Mouse (Mus musculus): ENCODE measurements around the gene 2010300C02Rik. TPM values are rescaled to one million over a fixed set of nuclear protein-coding genes. Genes with fewer than 3 reads are reported as not detected.

2010300C02Rik gene
- polyA plus RNA-seq, 1 experiment from 2014 or later, result 11.1 TPM

DNA sequence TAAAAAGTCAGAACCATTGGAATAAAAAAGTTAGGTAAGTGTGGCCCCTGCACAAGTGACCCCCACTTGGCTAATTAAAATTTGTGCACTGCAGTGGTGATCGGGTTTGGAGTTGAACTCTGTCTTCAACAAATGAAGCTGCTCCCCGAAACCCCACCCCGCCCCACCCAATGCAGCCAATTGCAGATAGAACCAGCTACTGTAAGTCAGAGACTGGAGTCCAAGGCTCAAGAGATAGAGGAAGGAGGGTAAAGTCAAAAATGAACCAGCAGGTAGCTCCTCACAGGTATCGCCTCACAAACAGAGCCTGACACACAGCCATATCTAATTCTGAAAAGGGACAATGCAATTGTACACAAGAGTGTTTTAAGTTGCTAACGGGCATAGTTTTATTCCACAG, 90.0 kb downstream of the 2010300C02Rik start:
- Histone ChIP-seq H3K4me1 (ENCODE audit: control insufficient read depth, insufficient read depth, low read length) (peaks cover 9% of the 10 kb centered on the region; the same call in 1 of the 2 replicates), H3K9me3 (ENCODE audit: control insufficient read depth, low read length) (no peaks in the 10 kb centered on the region), H3K27me3 (replicated peaks; ENCODE audit: control insufficient read depth, insufficient read depth, low read length) (no peaks in the 10 kb centered on the region), H3K4me2 (ENCODE audit: low read depth, low read length) (no peak overlapping the region), H3K4me3 (ENCODE audit: low read length) (no peak overlapping the region), H3K9ac (ENCODE audit: low read depth, low read length) (no peak overlapping the region), H3K27ac (ENCODE audit: low read length) (no peak overlapping the region), H3K36me3 (ENCODE audit: control insufficient read depth, insufficient read depth, low read length) (no peaks in the 10 kb centered on the region)
- WGBS, result 80% methylated on average over 5 of the region's 5 CpGs
- peak; percentile 56 for ATAC-seq

GRCm38 (mm10) chr1:37628749-37629148, 91.1 kb downstream of the 2010300C02Rik start:
- H3K27me3 ChIP-seq (replicated peaks; ENCODE audit: control insufficient read depth, insufficient read depth, low read length), result no peaks in the 10 kb centered on the region

GRCm38 (mm10) chr1:37624185-37624584, 95.7 kb downstream of the 2010300C02Rik start:
- no peaks in the 10 kb centered on the region for H3K36me3 ChIP-seq (ENCODE audit: control insufficient read depth, insufficient read depth, low read length)
- ATAC-seq, result no peak
- H3K9ac ChIP-seq (ENCODE audit: low read depth, low read length), result no peak overlapping the region
- H3K27me3 ChIP-seq (replicated peaks; ENCODE audit: control insufficient read depth, insufficient read depth, low read length), result no peaks in the 10 kb centered on the region
- H3K9me3 ChIP-seq (ENCODE audit: control insufficient read depth, low read length), result no peaks in the 10 kb centered on the region
- 89% methylated on average over 17 of the region's 17 CpGs for WGBS
- no peak overlapping the region for H3K27ac ChIP-seq (ENCODE audit: low read length)
- no peak overlapping the region for H3K4me2 ChIP-seq (ENCODE audit: low read depth, low read length)
- H3K4me3 ChIP-seq (ENCODE audit: low read length), result no peak overlapping the region
- peaks cover 12% of the 10 kb centered on the region; the same call in 1 of the 2 replicates for H3K4me1 ChIP-seq (ENCODE audit: control insufficient read depth, insufficient read depth, low read length)

More at GRCm38 (mm10) chr1:37628749-37629148, 91.1 kb downstream of the 2010300C02Rik start:
- WGBS, result 55% methylated on average over 6 of the region's 6 CpGs
- Histone ChIP-seq H3K4me3 (ENCODE audit: low read length) (no peak overlapping the region), H3K36me3 (ENCODE audit: control insufficient read depth, insufficient read depth, low read length) (no peaks in the 10 kb centered on the region), H3K9me3 (ENCODE audit: control insufficient read depth, low read length) (no peaks in the 10 kb centered on the region), H3K27ac (ENCODE audit: low read length) (no peak overlapping the region), H3K4me2 (ENCODE audit: low read depth, low read length) (no peak overlapping the region), H3K4me1 (ENCODE audit: control insufficient read depth, insufficient read depth, low read length) (peaks cover 9% of the 10 kb centered on the region; the same call in 1 of the 2 replicates), H3K9ac (ENCODE audit: low read depth, low read length) (no peak overlapping the region)
- ATAC-seq, result no peak

- no peak for ATAC-seq
- no peak overlapping the region for H3K27ac ChIP-seq (ENCODE audit: low read length)
- no peak overlapping the region for H3K4me3 ChIP-seq (ENCODE audit: low read length)
- H3K36me3 ChIP-seq (ENCODE audit: control insufficient read depth, insufficient read depth, low read length), result no peaks in the 10 kb centered on the region
- H3K27me3 ChIP-seq (replicated peaks; ENCODE audit: control insufficient read depth, insufficient read depth, low read length), result no peaks in the 10 kb centered on the region
- no peaks in the 10 kb centered on the region for H3K9me3 ChIP-seq (ENCODE audit: control insufficient read depth, low read length)
- no peak overlapping the region for H3K4me2 ChIP-seq (ENCODE audit: low read depth, low read length)
- 79% methylated on average over 6 of the region's 6 CpGs for WGBS
- H3K4me1 ChIP-seq (ENCODE audit: control insufficient read depth, insufficient read depth, low read length), result peaks cover 28% of the 10 kb centered on the region
- H3K9ac ChIP-seq (ENCODE audit: low read depth, low read length), result no peak overlapping the region
These were observed 97.8 kb downstream of the 2010300C02Rik start for GRCm38 (mm10) chr1:37622049-37622448.

DNA sequence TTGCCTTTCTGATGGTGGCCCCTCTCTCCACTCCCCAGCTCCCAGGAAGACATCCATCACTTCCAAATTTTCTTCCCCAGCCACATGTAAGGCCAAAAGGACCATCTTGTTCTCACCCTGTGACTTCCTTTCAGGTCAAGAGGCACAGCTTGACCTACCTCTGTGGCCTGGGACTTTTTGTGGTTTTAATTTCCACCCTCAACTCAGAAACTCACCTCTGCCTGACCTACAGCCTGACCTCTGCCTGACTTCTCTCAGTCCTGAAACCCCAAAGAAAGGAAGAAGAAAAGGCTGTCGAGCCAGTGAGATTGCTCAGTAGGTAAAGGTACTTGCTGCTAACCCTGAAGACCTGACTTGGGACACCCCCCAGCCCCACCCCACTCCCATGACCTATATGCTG, 100.3 kb downstream of the 2010300C02Rik start:
- H3K9me3 ChIP-seq (ENCODE audit: control insufficient read depth, low read length), result no peaks in the 10 kb centered on the region
- no peaks in the 10 kb centered on the region for H3K36me3 ChIP-seq (ENCODE audit: control insufficient read depth, insufficient read depth, low read length)
- no peak overlapping the region for H3K4me3 ChIP-seq (ENCODE audit: low read length)
- H3K4me2 ChIP-seq (ENCODE audit: low read depth, low read length), result no peak overlapping the region
- no peak for ATAC-seq
- H3K9ac ChIP-seq (ENCODE audit: low read depth, low read length), result no peak overlapping the region
- H3K27ac ChIP-seq (ENCODE audit: low read length), result no peak overlapping the region
- H3K4me1 ChIP-seq (ENCODE audit: control insufficient read depth, insufficient read depth, low read length), result peaks cover 47% of the 10 kb centered on the region
- WGBS, result 30% methylated on average over 1 of the region's 1 CpGs
- H3K27me3 ChIP-seq (replicated peaks; ENCODE audit: control insufficient read depth, insufficient read depth, low read length), result no peaks in the 10 kb centered on the region

GRCm38 (mm10) chr1:37617047-37617446, 102.8 kb downstream of the 2010300C02Rik start:
- Histone ChIP-seq H3K9me3 (ENCODE audit: control insufficient read depth, low read length) (no peaks in the 10 kb centered on the region), H3K27ac (ENCODE audit: low read length) (peak overlapping the region; percentile 91), H3K27me3 (replicated peaks; ENCODE audit: control insufficient read depth, insufficient read depth, low read length) (no peaks in the 10 kb centered on the region), H3K9ac (ENCODE audit: low read depth, low read length) (peak overlapping the region; percentile 51; the same call in 1 of the 2 replicates), H3K4me2 (ENCODE audit: low read depth, low read length) (no peak overlapping the region), H3K36me3 (ENCODE audit: control insufficient read depth, insufficient read depth, low read length) (no peaks in the 10 kb centered on the region), H3K4me1 (ENCODE audit: control insufficient read depth, insufficient read depth, low read length) (peaks cover 51% of the 10 kb centered on the region), H3K4me3 (ENCODE audit: low read length) (no peak overlapping the region)
- ATAC-seq, result peak; percentile 5; the same call in 1 of the 2 replicates
- WGBS, result 53% methylated on average over 5 of the region's 5 CpGs

DNA sequence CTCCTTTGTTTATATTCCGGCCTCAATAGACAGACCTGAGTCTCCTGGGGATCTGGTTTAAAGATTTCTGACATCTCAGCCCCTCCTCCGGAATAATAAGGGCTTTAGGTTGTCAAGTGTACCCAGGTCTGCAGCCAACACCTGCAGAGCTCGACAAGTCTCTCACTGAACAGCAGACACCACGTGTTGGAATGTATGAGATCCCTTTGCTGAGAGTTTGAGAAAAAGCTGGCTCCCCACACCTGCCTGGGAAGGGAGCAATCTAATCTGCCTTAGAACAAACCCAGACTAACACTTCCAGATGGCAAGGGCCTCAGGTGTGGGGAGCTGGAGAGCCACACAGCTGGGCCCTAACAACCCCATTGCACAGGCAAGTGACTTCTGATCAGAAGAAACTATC, 103.3 kb downstream of the 2010300C02Rik start:
- Histone ChIP-seq H3K9ac (ENCODE audit: low read depth, low read length) (peak overlapping the region; percentile 51; the same call in 1 of the 2 replicates), H3K27ac (ENCODE audit: low read length) (peak overlapping the region; percentile 91), H3K4me3 (ENCODE audit: low read length) (no peak overlapping the region), H3K4me2 (ENCODE audit: low read depth, low read length) (no peak overlapping the region), H3K36me3 (ENCODE audit: control insufficient read depth, insufficient read depth, low read length) (no peaks in the 10 kb centered on the region), H3K4me1 (ENCODE audit: control insufficient read depth, insufficient read depth, low read length) (peaks cover 51% of the 10 kb centered on the region), H3K27me3 (replicated peaks; ENCODE audit: control insufficient read depth, insufficient read depth, low read length) (no peaks in the 10 kb centered on the region), H3K9me3 (ENCODE audit: control insufficient read depth, low read length) (no peaks in the 10 kb centered on the region)
- ATAC-seq, result peak; percentile 54
- 19% methylated on average over 4 of the region's 4 CpGs for WGBS

DNA sequence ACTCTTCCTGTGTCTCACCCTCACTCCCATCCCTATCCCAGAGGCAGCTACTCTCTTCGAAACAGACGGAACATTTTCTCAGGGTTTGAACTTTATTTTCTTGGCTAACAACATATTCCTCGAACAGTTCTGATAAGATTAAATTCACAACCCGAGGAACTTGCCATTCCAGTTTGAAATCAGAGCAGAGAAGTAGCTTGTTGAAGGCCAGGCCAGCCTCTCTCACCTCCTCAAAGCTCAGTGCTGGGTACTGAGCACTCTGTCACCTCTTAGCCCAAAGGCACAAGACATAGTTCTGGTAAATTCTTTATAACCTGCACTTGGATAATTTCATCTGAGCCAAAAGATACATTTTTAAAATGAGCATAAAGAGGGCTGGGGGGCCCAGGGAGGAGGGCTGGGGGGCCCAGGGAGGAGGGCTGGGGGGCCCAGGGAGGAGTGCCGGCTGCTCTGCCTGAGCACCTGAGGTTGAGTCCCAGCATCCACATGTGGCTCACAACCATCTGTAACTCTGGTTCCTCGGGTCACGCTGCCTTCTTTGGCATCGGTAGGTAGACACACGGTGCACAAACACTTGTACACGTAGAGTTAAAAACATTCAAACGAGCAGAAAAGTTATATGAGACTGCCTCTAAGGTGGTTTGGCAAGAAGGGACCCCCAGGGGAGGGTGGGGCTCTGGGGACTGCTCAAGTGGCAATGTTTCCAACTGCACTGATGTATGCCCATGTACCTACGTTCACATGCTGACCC, 104.4 kb downstream of the 2010300C02Rik start:
- Histone ChIP-seq H3K36me3 (ENCODE audit: control insufficient read depth, insufficient read depth, low read length) (no peaks in the 10 kb centered on the region), H3K4me3 (ENCODE audit: low read length) (no peak overlapping the region), H3K27me3 (replicated peaks; ENCODE audit: control insufficient read depth, insufficient read depth, low read length) (no peaks in the 10 kb centered on the region), H3K27ac (ENCODE audit: low read length) (peak overlapping the region; percentile 91), H3K4me2 (ENCODE audit: low read depth, low read length) (peak overlapping the region; percentile 37; the same call in 1 of the 2 replicates), H3K4me1 (ENCODE audit: control insufficient read depth, insufficient read depth, low read length) (peaks cover 54% of the 10 kb centered on the region), H3K9ac (ENCODE audit: low read depth, low read length) (peak overlapping the region; percentile 11; the same call in 1 of the 2 replicates), H3K9me3 (ENCODE audit: control insufficient read depth, low read length) (no peaks in the 10 kb centered on the region)
- 54% methylated on average over 12 of the region's 12 CpGs for WGBS
- ATAC-seq, result peak; percentile 60

DNA sequence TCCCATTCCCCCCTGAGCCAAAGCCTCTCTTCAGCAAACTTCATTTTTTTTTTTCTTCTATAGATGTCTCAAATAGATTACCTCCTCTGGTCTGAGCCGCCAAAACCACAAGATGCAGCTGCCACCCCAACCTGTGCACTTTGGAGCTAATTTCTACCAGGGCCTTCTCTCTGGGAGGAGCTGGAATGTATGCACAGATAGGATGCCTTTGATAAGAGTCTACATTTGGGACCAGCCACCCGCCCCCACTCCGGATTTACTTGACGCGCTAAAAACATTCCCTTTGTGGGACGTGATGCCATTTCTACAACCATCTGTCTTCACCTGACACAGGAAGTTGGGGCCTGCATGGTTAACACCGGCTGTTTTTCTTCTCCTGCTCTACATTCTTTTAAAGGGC, 105.0 kb downstream of the 2010300C02Rik start:
- Histone ChIP-seq H3K4me1 (ENCODE audit: control insufficient read depth, insufficient read depth, low read length) (peaks cover 54% of the 10 kb centered on the region), H3K4me3 (ENCODE audit: low read length) (no peak overlapping the region; the same call in 1 of the 2 replicates), H3K27me3 (replicated peaks; ENCODE audit: control insufficient read depth, insufficient read depth, low read length) (no peaks in the 10 kb centered on the region), H3K4me2 (ENCODE audit: low read depth, low read length) (peak overlapping the region; percentile 37; the same call in 1 of the 2 replicates), H3K36me3 (ENCODE audit: control insufficient read depth, insufficient read depth, low read length) (no peaks in the 10 kb centered on the region), H3K9ac (ENCODE audit: low read depth, low read length) (0 out of 2 replicates have a peak overlapping the region, but pooled peaks have one; percentile 10), H3K27ac (ENCODE audit: low read length) (peak overlapping the region; percentile 91), H3K9me3 (ENCODE audit: control insufficient read depth, low read length) (no peaks in the 10 kb centered on the region)
- ATAC-seq, result peak; percentile 22
- 26% methylated on average over 7 of the region's 7 CpGs for WGBS

All from intestine, embryonic 16.5 days (tissue).